Mouse (Mus musculus) ES-E14 (cell line): ENCODE data around the gene Crmp1.

ENCODE experiments used
- ZC3H11A ChIP-seq: IDR thresholded peaks from 2 replicates; pipeline ENCODE4 v1.6.1; 2012; ENCODE audit warnings: low read depth, mild to moderate bottlenecking, inconsistent platforms, low read length, borderline replicate concordance
- ZNF384 ChIP-seq: IDR thresholded peaks from 2 replicates; pipeline ENCODE4 v1.6.1; 2012; ENCODE audit warnings: low read depth, low read length, inconsistent platforms

- no peak for TF ChIP-seq ZC3H11A
- no peak for TF ChIP-seq ZNF384
Observed at GRCm38 (mm10) chr5:37222316-37222715, 19.4 kb upstream of the Crmp1 start.
